In genomic region chr4:130188806-130189297, GRCm38 (mm10) we compare ENCODE assay signal across 8 mouse cellular contexts. TPM values are rescaled to one million over a fixed set of nuclear protein-coding genes. Genes with fewer than 3 reads are reported as not detected.
A peak's percentile ranks its signal among the peaks of the same experiment; 100 is the strongest.
DNase-seq lines count a peak whose midpoint lies in the region; ATAC-seq and TF ChIP-seq lines count a peak whose summit lies in the region.

No protein-coding gene starts in this region.

- H3K4me3 ChIP-seq in embryonic facial prominence, embryonic 11.5 days (ENCODE audit: low read depth, low read length), result no peak overlapping the region
- no peak overlapping the region for H3K4me3 ChIP-seq in heart, adult 2 months
- H3K4me3 ChIP-seq in kidney, adult 2 months (ENCODE audit: insufficient read depth, low read depth, low read length), result no peak overlapping the region
- H3K4me3 ChIP-seq in limb, embryonic 12.5 days (replicated peaks), result peak overlapping the region; percentile 13; the same call in 1 of the 2 replicates
- no peak overlapping the region for H3K4me3 ChIP-seq in midbrain, embryonic 16.5 days (ENCODE audit: low read depth, low read length)

- H3K36me3 ChIP-seq in embryonic facial prominence, embryonic 11.5 days (replicated peaks; ENCODE audit: control insufficient read depth, insufficient read depth, low read depth, low read length), result no peaks in the 10 kb centered on the region
- H3K36me3 ChIP-seq in heart, adult 2 months (ENCODE audit: control insufficient read depth, insufficient read depth, low read length), result no peaks in the 10 kb centered on the region
- no peaks in the 10 kb centered on the region for H3K36me3 ChIP-seq in kidney, adult 2 months (ENCODE audit: control insufficient read depth, insufficient read depth, low read length)
- no peaks in the 10 kb centered on the region for H3K36me3 ChIP-seq in limb, embryonic 12.5 days
- H3K36me3 ChIP-seq in midbrain, embryonic 16.5 days (ENCODE audit: control insufficient read depth, insufficient read depth, low read length), result no peaks in the 10 kb centered on the region

- peaks cover 2% of the 10 kb centered on the region; the same call in 1 of the 2 replicates for H3K4me1 ChIP-seq in embryonic facial prominence, embryonic 11.5 days (ENCODE audit: control insufficient read depth, insufficient read depth, low read length)
- no peaks in the 10 kb centered on the region; the same call in 1 of the 2 replicates for H3K4me1 ChIP-seq in heart, adult 2 months (ENCODE audit: control insufficient read depth, insufficient read depth, low read length)
- peaks cover 3% of the 10 kb centered on the region; the same call in 1 of the 2 replicates for H3K4me1 ChIP-seq in kidney, adult 2 months (ENCODE audit: control insufficient read depth, insufficient read depth, low read length)
- no peaks in the 10 kb centered on the region for H3K4me1 ChIP-seq in limb, embryonic 12.5 days (replicated peaks)
- H3K4me1 ChIP-seq in midbrain, embryonic 16.5 days (ENCODE audit: control insufficient read depth, insufficient read depth, low read length), result no peaks in the 10 kb centered on the region; the same call in 1 of the 2 replicates

- intact Hi-C loops in heart, adult 2 months (cut with DNase I), result loop anchor here (1.0 to 2.0 kb wide), 3 partner anchors 51 to 230 kb away; no protein-coding TSS in a partner anchor

- H3K4me2 ChIP-seq in embryonic facial prominence, embryonic 11.5 days (ENCODE audit: low read depth, low read length), result no peak overlapping the region
- peak overlapping the region; percentile 46 for H3K4me2 ChIP-seq in limb, embryonic 12.5 days
- peak overlapping the region; percentile 34 for H3K4me2 ChIP-seq in midbrain, embryonic 16.5 days (ENCODE audit: low read length)

- H3K27me3 ChIP-seq in embryonic facial prominence, embryonic 11.5 days (ENCODE audit: control insufficient read depth, insufficient read depth, low read length), result no peaks in the 10 kb centered on the region; the same call in 1 of the 2 replicates
- no peaks in the 10 kb centered on the region for H3K27me3 ChIP-seq in heart, adult 2 months (ENCODE audit: control insufficient read depth, insufficient read depth, low read length)
- H3K27me3 ChIP-seq in kidney, adult 2 months (replicated peaks; ENCODE audit: control insufficient read depth, insufficient read depth, low read length), result no peaks in the 10 kb centered on the region
- no peaks in the 10 kb centered on the region; the same call in 1 of the 2 replicates for H3K27me3 ChIP-seq in limb, embryonic 12.5 days
- H3K27me3 ChIP-seq in midbrain, embryonic 16.5 days (ENCODE audit: control insufficient read depth, insufficient read depth, low read depth, low read length), result no peaks in the 10 kb centered on the region

- H3K9ac ChIP-seq in embryonic facial prominence, embryonic 11.5 days (replicated peaks; ENCODE audit: low read length), result no peak overlapping the region
- H3K9ac ChIP-seq in heart, adult 2 months (ENCODE audit: low read depth, low read length), result no peak overlapping the region
- no peak overlapping the region for H3K9ac ChIP-seq in limb, embryonic 12.5 days (replicated peaks)
- H3K9ac ChIP-seq in midbrain, embryonic 16.5 days (ENCODE audit: low read depth, low read length), result no peak overlapping the region

- no peak for TF ChIP-seq POLR2A in heart, adult 2 months (IDR thresholded peaks at IDR 0.05; ENCODE audit: insufficient read depth, low read depth, low read length)
- TF ChIP-seq POLR2A in kidney, adult 2 months (IDR thresholded peaks at IDR 0.05; ENCODE audit: low read depth, low read length), result no peak

- no peak; the same call in 1 of the 2 replicates for TF ChIP-seq CTCF in heart, adult 2 months (IDR thresholded peaks at IDR 0.05)
- peak; percentile 98 for TF ChIP-seq CTCF in kidney, adult 2 months (conservative IDR thresholded peaks at IDR 0.05; ENCODE audit: insufficient read depth, insufficient read length, low read depth, low read length)

- TF ChIP-seq EP300 in heart, adult 2 months (IDR thresholded peaks at IDR 0.05; ENCODE audit: insufficient read depth, low read depth, low read length), result peak; percentile 99

- 4% methylated on average over 13 of the region's 13 CpGs for WGBS in embryonic facial prominence, embryonic 11.5 days
- whole genome bisulfite sequencing in heart, adult 2 months, result 2% methylated on average over 13 of the region's 13 CpGs
- 4% methylated on average over 13 of the region's 13 CpGs for WGBS in kidney, adult 2 months
- 3% methylated on average over 13 of the region's 13 CpGs for WGBS in limb, embryonic 12.5 days
- WGBS in midbrain, embryonic 16.5 days, result 4% methylated on average over 13 of the region's 13 CpGs

- no peak for ATAC-seq in embryonic facial prominence, embryonic 11.5 days (replicated peaks; ENCODE audit: insufficient number of reproducible peaks, low FRiP score, low TSS enrichment, low read depth)
- peak; percentile 76; the same call in 1 of the 2 replicates for ATAC-seq in limb, embryonic 12.5 days (ENCODE audit: insufficient number of reproducible peaks, insufficient read depth, low FRiP score, low TSS enrichment, low read depth)
- ATAC-seq in midbrain, embryonic 16.5 days, result peak; percentile 77

- H3K27ac ChIP-seq in embryonic facial prominence, embryonic 11.5 days (replicated peaks; ENCODE audit: low read depth, low read length), result no peak overlapping the region
- H3K27ac ChIP-seq in heart, adult 2 months, result no peak overlapping the region
- H3K27ac ChIP-seq in kidney, adult 2 months (ENCODE audit: insufficient read depth, low read depth, low read length), result no peak overlapping the region
- H3K27ac ChIP-seq in limb, embryonic 12.5 days, result no peak overlapping the region
- H3K27ac ChIP-seq in midbrain, embryonic 16.5 days (ENCODE audit: low read length), result no peak overlapping the region

- H3K9me3 ChIP-seq in embryonic facial prominence, embryonic 11.5 days (replicated peaks; ENCODE audit: control insufficient read depth, low read length), result no peaks in the 10 kb centered on the region
- H3K9me3 ChIP-seq in limb, embryonic 12.5 days, result no peaks in the 10 kb centered on the region
- no peaks in the 10 kb centered on the region for H3K9me3 ChIP-seq in midbrain, embryonic 16.5 days (replicated peaks; ENCODE audit: control insufficient read depth, low read length, poor library complexity, severe bottlenecking)

- peak; percentile 89 for DNase-seq in 3T3-L1 (ENCODE audit: low read depth, low spot score)
- peak; percentile 94 for DNase-seq in adrenal gland, postnatal 14 days
- DNase-seq in embryonic facial prominence, embryonic 11.5 days (ENCODE audit: low spot score), result peak; percentile 85
- peak; percentile 83 to 87 for DNase-seq in heart, adult 2 months
- DNase-seq in kidney, adult 2 months, result peak; percentile 91
- DNase-seq in spleen, postnatal 10 days (ENCODE audit: low spot score in 2 of 2), result peak; percentile 75 to 88

- H3K79me2 ChIP-seq in heart, adult 2 months (replicated peaks; ENCODE audit: control insufficient read depth, insufficient read depth, low read length), result no peaks in the 10 kb centered on the region

RNA-seq across cellular contexts. Expression of gene Tinagl1, which starts 13.9 kb away (rescaled TPM):
- 131 and 156 TPM in 2 replicates for total RNA-seq in adrenal gland, postnatal 14 days (2021)
- polyA plus RNA-seq in embryonic facial prominence, embryonic 11.5 days (2014; fragmentation: Nextera tagmentation; extraction: Ambion mirVana), result 6.4 and 8.2 TPM in 2 replicates
- total RNA-seq in heart, adult 2 months (2021), result 10 to 100 TPM; 56.4 to 68.6 TPM
- 61.9 and 84.0 TPM in 2 replicates for polyA plus RNA-seq in heart, adult 2 months (2012; rRNA removed)
- polyA plus RNA-seq in kidney, adult 2 months (2012; rRNA removed), result 118 and 133 TPM in 2 replicates
- polyA plus RNA-seq in limb, embryonic 12.5 days (2016; fragmentation: Nextera tagmentation; extraction: Ambion mirVana), result 7.8 and 10.3 TPM in 2 replicates
- polyA plus RNA-seq in midbrain, embryonic 16.5 days (2015; fragmentation: Nextera tagmentation; extraction: Ambion mirVana), result 4.3 and 4.6 TPM in 2 replicates

RNA-seq across cellular contexts. Expression of gene Gm853, which starts 33.3 kb away (rescaled TPM):
- total RNA-seq in adrenal gland, postnatal 14 days (2021), result not detected in 2 replicates
- polyA plus RNA-seq in embryonic facial prominence, embryonic 11.5 days (2014; fragmentation: Nextera tagmentation; extraction: Ambion mirVana), result not detected in 2 replicates
- total RNA-seq in heart, adult 2 months (2021), result not detected
- polyA plus RNA-seq in heart, adult 2 months (2012; rRNA removed), result not detected in 2 replicates
- 64.7 and 89.1 TPM in 2 replicates for polyA plus RNA-seq in kidney, adult 2 months (2012; rRNA removed)
- polyA plus RNA-seq in limb, embryonic 12.5 days (2016; fragmentation: Nextera tagmentation; extraction: Ambion mirVana), result not detected in 2 replicates
- 0.24 TPM in 1 of 2 replicates, not detected in the other for polyA plus RNA-seq in midbrain, embryonic 16.5 days (2015; fragmentation: Nextera tagmentation; extraction: Ambion mirVana)

RNA-seq across cellular contexts. Expression of gene Hcrtr1, which starts 49.7 kb away (rescaled TPM):
- 0.48 and 0.90 TPM in 2 replicates for total RNA-seq in adrenal gland, postnatal 14 days (2021)
- polyA plus RNA-seq in embryonic facial prominence, embryonic 11.5 days (2014; fragmentation: Nextera tagmentation; extraction: Ambion mirVana), result 0.11 and 0.31 TPM in 2 replicates
- not detected for total RNA-seq in heart, adult 2 months (2021)
- polyA plus RNA-seq in heart, adult 2 months (2012; rRNA removed), result 0.23 and 0.27 TPM in 2 replicates
- polyA plus RNA-seq in kidney, adult 2 months (2012; rRNA removed), result 0.54 and 0.56 TPM in 2 replicates
- polyA plus RNA-seq in limb, embryonic 12.5 days (2016; fragmentation: Nextera tagmentation; extraction: Ambion mirVana), result not detected in 2 replicates
- polyA plus RNA-seq in midbrain, embryonic 16.5 days (2015; fragmentation: Nextera tagmentation; extraction: Ambion mirVana), result 3.9 and 6.6 TPM in 2 replicates

Comparison
In these comparisons a context has a peak if more than half of its experiments do, and no peak if none do; other contexts are left out.
1. RNA of gene Gm853, which starts 33.3 kb away (polyA plus RNA-seq): 64.7 to 89.1 TPM in kidney, adult 2 months; 0.24 TPM in midbrain, embryonic 16.5 days, not detected in limb, embryonic 12.5 days, not detected in embryonic facial prominence, embryonic 11.5 days and not detected in heart, adult 2 months; every median in the first group is over 10 times any median in the second.
2. Peak in every context shown above with its lines, with median percentiles within 50 percentile points of each other: DNase-seq.